Mouse (Mus musculus): ENCODE measurements around the gene Sorcs3.

Gene Sorcs3

DNA sequence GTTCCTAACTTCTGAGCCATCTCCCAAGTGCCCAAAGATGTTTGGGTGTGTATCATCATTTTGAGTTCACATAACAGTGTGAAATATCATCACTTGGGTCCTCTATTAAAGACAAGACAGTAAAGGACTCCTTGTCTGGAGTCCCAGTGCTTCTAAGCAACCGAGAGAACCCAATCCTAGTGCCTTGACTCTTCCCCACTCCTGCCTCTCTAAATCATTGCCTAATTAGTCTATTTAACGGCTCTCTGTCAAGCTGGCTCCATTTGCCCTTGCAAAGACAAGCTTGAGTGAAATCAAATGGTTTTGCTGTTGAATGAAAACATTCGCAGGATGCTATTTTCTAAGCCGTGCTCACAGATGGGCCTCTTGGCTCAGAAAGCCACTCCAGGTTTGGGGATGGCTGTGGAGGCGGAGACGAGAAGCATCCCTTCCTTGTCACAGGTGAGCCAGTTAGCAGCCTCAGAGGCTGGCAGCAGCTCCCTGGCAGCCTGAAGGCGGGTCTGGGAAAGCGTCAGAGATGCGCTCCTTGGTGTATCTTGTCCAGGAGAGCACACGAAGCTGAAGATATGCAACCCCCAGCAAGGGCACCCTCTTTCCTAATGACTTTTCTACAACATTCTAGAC lies 79.9 kb downstream of the Sorcs3 start:
- no peak for DNase-seq (ENCODE audit: low spot score)

DNA sequence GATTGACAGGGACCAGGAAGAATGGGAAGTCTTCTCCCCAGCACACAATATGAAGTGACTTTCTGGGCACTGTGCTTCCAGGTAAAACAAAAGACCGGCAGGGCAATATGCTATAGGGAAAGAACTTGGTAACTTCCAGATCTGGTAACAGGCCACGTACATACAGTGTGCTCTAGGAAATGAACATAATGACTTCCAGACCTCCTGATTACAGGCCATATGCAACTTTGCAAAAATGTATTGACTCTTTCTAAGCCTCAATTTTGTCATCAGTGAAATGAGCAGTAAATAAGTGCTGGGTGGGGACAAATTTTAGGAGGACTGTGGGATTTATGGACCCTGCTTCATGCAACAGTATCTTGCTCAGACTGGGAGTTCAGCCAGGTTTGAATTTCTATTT lies 88.4 kb downstream of the Sorcs3 start:
- DNase-seq (ENCODE audit: low spot score): no peak

DNA sequence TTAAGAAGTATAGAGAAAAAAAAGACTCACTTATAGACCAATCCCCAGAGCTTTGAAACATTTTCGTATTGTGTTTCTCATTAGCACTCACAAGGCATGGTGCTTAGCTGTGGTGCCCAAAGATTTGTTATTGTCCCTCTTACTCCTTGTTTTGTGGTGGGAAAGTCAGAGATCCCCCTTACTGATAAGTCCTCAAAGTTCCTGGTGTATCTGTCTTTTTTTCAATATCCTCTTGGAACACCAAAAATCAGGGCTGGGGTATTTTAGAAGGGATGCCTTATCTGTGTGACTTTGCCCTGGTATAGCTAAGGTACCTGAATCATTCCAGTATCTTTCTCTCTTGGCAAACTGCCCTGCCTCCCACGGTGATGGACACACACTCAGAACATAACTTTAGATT lies 92.6 kb downstream of the Sorcs3 start:
- no peak for DNase-seq (ENCODE audit: low spot score)

DNA sequence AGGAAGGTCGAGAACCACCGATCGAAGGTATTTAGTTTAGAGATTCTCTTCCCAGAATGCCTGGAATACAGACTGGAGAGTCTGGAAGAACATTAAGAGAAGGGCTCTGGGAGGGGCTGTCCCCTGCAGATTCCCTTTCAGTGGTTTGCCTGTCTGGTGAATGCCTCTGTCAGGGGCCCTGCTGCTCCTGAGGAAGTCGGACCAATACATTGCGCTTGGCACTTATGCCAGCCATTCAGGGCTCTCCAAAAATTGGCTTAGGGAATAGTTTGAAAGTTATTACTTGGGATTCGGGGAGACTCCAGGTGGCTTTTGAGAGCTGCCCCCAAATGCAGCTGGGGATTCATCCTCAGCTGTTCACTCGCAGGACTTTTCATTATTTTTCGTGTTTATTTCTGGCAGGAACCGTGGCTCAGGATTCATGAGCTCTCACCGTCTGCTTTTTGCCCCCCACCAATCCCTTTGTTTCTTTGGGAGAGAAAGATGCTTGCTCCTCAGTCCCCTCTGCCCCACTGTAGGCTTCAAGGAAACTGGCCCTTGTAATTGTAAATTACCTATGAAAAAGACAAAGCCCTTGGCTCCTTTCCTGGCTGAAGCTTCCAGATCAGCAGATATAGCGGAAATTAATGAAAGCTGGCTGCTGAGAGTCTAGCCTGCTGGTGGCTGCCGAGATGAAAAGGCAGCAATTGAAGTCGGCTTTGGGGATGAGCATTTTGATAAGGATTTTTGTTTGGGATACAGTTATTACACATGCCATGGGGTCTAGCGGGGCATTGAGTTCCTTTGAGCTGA lies 94.8 kb downstream of the Sorcs3 start:
- DNase-seq (ENCODE audit: low spot score): no peak

DNA sequence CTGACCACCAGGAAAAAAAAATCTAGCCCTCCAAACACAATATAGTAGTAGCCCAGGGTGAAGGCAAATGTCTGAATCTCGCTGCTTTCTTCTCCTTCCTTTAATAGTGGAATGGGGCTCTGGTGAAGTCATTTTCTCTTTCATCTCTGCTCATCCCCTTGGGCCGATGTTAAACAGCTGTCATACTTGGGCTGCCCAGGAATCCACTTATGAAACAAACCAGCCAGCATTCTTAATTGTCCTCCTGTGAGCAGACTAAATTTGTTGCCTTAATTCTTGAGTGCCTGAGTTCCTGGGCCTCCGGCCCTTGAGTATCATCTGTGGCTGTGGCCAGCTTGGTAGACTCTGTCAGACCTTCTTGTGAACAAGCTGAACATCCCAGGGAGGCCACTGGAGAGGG lies 95.5 kb downstream of the Sorcs3 start:
- DNase-seq (ENCODE audit: low spot score): no peak

DNA sequence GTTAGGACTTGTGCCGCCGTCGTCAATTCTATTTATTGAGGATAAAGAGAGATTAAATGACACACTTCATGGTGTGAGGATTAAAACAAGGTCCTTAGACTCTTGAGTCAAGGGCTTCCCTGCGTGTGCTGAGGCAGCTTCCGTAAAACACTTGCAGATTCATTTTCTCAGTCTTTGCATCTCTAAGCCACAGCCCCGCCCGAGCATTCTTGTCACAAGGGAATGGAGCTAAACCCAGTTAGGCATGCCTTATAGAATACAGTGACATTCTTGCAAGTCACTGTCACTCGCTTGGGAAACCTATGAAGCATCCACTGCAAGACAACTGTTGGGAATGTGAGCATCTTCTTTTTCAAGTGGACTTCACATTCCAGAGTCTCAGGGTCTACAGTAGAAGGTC lies 102.5 kb downstream of the Sorcs3 start:
- DNase-seq (ENCODE audit: low spot score): no peak

DNA sequence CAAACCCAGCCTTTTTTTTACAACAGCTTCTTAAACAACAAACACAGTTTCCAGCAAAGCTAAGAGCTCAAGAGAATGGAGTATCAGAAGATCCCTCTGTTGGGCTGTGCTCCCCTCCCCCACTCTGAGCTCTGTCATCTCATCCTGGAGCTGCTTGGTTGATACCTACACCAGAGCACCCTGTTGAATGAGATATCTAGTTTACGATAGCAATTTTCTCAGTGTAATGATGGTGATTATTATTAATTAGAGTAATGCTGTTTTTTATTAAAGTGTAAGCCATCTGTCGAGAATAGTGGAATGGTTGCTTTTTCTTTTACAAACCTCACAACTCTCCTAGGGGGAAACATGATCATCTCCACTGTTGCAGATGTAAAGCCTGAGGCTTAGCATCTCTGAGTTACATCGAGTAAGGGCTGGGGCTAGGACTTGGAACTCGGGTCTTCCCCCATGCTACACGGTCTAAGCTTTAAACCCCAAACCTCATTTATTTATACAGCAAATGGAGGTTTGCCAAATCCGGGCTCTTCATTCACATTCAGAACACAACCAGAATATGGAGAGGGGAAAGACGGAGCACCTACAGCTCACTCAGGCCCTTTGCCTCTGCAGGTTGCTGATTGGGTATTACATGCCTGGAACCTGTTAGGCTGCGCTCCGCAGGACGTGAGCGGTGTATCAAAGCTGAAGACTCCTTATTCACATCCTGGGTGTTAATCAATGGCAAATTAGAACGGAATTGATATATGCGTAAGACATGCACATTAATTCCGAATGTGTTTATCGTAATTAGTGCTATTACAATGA lies 103.9 kb downstream of the Sorcs3 start:
- DNase-seq (ENCODE audit: low spot score): no peak

DNA sequence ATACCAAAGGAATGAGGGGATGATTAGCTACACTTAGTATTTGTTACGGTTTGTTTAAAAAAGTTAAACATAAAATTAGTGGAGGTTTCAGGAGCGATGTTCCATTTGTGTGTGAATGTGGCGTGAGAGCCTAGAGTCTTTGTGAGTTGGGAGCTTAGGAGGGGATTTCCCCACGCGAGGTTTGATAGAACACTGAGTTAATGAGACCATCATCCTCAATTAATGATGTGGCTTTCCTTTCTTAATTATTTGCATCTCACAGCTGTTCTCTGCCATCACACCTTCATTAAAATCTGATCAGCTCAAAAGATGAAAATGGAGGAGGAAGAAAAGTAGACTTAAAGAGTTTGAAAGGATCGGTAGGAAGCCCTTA lies 104.5 kb downstream of the Sorcs3 start:
- no peak for DNase-seq (ENCODE audit: low spot score)

DNA sequence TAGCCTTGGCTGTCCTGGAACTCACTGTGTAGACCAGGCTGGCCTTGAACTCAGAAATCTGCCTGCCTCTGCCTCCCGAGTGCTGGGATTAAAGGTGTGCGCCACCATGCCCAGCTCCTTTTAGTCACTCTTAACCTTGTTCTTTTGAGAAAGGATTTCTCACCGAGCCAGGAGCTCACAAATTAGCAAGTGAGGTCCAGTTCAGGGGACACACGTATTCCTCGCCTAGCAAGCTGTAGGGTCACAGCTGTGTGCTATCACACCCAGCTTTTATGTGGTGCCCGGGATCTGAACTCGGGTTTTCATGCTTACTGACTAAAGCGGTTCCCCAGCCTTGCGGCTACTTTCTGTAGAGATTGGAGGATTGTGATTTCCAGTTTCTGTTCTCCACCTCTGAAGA lies 108.0 kb downstream of the Sorcs3 start:
- no peak for DNase-seq (ENCODE audit: low spot score)

DNA sequence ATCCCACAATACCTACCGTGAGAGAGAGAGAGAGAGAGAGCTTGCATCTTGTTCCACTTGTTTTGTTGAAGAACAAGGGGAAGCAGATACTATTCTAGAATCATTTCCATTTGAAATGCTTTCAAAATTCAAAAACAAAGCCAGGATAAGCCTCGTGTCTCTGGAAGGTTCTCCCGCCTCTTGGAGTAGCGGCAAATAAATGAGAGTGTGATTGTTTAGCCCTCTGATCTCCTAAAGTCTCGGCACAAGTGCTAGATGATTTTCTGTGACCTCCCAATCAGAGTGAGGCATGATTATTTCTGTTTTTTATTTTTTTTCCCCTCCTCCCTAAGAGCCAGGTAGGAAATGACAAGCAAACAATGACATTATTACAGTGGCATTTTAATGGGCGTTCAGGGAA lies 121.3 kb downstream of the Sorcs3 start:
- DNase-seq (ENCODE audit: low spot score): no peak

DNA sequence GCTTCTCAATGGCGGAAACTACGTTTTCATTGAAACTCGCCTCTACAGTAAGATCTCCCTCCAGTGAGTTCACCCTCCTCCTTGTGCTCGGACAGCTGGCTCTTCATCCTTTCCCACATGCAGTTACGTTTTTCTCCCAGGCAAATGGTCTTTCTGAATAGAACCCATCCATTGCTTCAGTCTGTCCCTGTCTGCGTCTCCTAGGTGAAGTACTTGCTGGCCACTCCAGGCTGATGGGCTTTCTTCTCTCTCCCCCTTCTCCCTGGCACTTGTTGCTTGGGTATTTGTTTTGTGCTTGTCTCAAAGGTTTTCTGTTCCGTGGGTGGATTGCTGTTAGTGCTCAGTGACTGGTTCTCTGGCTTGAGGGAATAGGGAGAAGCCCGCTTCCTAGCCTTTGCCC lies 122.3 kb downstream of the Sorcs3 start:
- DNase-seq (ENCODE audit: low spot score): no peak

DNA sequence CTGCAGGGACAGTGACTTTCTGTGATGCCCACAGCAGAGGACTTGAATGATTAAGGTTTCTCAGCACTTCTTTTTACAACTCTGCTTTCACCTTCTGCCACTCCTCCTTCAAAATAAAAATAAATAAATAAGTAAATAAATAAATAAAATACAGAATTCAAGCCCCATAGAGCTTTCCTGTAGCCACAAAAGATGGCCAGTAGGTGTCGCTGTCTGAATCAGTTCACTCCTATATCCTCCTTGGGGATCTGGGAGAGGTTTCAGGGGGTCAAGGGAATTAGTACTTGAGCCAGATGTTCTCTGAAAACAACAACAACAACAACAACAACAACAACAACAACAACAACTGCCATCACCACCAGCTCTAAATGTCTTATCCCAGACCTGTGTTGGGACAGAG lies 125.8 kb downstream of the Sorcs3 start:
- DNase-seq (ENCODE audit: low spot score): peak; percentile 47

DNA sequence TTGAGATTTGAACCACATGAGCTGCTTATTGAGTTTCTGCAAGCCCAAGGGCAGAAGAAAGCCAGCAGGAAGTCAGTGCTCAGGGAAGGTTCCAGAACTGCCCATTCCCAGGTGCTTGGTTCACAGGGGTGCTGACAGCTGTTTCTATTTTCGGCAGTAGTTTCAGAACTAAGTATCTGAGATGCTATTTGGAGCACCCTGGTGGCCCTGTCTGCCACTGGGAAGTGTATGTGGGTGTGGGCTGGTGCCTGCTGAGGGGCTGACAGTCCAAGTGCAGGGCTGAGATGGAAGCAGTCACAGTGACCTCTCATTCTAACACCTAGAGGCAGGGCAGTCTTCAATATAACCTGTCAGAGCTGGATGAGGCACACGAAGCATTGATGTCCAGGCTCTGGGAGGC lies 127.3 kb downstream of the Sorcs3 start:
- DNase-seq (ENCODE audit: low spot score): no peak

DNA sequence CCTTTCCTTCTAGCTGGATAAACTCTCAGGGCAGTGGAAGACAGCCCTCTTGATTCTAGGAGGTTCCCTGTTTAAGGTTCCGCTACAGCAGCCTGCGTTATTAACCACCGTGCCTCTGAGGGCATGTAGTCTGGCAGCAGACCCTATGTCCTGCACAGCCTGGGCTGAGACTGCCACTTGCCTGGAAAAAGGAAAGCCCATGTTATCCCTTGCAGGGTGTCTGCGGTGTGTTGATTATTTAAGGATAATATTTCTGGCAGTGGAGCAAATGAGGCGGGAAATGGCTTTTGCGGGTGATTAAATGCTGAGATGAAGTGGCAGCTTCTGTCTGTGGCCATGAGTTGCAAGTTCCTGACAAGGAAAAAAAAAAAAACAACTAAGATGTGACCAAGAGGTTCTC lies 131.6 kb downstream of the Sorcs3 start:
- no peak for DNase-seq (ENCODE audit: low spot score)

DNA sequence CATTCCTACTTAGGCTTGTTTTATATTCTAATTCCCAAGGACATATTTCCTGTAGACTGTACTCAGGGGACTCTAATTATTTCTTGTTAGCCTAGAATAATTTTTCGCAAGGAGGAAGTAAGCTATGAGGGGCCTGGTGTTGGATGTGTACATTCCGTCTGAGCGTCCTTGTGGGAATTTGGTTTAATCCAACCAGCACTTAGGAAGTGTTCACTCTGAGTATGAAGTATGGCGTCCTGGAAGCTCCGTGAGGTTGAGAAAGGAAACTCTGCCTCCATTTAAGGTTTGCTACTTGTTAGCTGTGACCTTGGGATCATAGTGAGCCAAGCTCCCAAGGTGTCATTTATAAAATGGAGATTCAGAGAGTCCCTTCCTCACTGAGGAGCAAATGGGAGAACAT lies 132.3 kb downstream of the Sorcs3 start:
- no peak for DNase-seq (ENCODE audit: low spot score)

DNA sequence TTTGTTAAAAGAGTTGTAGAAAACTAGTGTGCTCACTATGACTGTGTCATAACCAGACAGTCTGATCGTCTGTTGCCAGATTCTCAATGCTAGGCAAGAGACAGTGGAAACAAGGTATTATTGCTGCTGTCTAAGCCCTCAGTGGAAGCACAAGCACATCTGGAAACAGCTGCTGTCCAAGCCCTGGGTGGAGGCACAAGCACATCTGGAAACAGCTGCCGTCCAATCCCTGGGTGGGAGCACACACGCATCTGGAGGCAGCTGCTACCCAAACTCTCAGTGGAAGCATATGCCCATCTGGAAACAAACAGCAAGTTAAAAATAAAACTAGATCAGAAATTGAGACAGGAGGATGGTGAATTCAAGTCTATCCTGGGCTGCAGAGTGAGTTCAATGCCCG lies 136.9 kb downstream of the Sorcs3 start:
- DNase-seq (ENCODE audit: low spot score): no peak

DNA sequence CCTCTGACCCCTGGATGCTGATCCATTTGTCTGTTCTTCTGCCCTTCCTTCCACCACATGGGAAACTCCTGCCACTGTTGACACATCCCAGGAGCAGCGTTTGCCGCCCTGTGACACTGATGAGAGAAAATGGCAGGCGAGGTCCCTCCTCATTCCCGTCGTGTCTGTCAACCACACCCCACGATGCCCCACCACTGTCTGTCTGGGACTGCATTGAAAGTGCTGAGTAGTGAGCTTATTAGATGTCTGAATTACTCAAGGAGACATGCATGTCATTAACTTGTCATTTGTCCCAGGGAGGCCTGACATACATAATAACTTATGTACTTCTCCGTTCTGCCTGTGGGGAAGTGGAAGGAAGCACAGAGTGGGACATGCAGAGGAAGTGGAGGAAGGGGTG lies 137.6 kb downstream of the Sorcs3 start:
- DNase-seq (ENCODE audit: low spot score): peak; percentile 16

DNA sequence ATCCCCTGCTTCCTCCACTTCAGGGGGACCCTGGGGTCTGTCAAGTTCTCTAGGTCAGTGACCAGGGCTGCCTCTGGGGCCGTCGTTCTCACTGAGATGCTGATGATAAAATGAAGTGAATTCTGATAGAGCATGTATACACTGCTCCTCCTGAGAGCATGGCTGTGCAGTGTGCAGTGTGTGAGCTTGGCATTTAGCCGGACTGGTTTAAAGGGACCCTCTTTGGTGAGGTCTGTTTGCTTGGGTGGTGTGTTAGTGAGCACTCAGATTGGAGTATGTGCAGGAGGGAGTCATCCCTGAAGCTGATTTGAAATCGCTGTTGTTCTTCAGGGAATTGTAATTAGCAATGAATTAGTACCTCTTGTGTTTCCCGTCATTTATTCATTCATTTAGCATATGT lies 141.3 kb downstream of the Sorcs3 start:
- DNase-seq (ENCODE audit: low spot score): no peak

DNA sequence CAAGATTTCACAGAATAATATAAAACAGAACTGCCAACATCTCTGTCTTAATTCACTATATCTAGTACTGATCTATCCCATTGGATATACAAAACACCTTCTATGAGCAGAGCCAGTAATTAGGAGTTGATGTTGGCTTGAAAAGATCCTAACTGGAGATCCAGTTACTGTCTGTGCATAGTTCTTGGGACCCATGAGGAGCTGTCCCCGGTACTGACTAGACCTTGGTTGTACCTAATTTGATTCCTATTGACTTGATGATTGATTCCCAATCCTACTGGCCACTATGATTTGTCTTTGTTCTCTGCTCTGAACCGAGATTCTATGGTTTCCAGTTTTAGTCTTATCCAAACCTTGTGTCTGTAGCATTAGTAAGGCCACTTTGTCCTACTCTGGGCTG lies 151.0 kb downstream of the Sorcs3 start:
- peak; percentile 43 for DNase-seq (ENCODE audit: low spot score)

DNA sequence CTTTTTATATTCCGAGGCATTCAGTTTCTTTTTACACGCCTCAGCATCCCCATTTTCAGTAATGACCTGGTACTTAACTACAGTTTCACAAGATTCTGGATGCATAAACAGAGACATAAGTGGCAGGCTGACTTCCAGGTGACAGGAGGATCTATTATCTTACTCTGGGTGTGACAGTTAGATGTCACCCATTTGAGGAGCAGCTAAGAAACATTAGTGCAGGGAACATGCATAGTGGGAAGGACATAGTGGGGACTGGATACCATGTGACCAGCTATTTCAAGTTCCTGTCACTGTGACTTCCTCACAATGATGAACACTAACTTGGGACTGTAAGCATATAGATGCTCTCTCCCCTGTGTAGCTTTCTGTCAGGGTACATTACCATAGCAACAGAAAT lies 156.3 kb downstream of the Sorcs3 start:
- no peak for DNase-seq (ENCODE audit: low spot score)

DNA sequence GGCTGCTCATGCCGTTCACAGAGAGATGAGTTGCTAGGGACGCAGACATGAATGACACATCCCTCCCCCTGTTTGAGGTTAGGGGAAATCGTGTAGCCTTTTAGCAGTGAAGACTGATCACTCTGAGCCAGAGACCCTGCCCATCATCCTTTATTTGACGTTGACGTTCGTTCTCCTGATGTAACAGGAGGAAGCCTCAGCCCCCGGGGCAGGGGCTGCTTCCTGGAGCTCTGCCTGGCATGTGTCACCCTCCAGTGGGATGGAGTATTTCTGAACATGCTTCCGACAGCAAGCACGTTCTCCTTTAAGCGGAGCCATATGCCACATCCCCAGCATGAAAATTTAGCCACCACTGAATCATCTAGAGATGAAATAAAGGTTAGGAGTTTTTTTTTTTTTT lies 162.2 kb downstream of the Sorcs3 start:
- DNase-seq (ENCODE audit: low spot score): peak; percentile 10

DNA sequence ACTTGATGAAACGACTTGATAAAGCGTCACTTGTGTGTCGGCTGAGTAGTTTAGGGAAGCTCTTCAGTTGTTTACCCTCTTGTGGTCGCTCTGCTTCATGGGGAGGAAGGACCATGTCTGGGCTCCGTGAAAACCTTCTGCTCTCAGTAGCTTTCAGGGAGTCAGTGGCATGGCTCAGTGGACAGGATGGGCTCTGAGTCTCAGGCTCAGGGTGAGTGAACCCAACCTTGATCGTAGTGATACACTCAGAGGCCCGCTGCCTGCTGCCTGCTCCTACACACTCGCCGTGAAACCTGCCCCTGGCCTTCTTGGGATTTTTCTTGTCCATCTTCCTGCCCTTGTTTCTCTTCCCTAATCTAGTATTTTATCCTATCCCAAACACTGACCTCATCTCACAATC lies 166.0 kb downstream of the Sorcs3 start:
- DNase-seq (ENCODE audit: low spot score): no peak

DNA sequence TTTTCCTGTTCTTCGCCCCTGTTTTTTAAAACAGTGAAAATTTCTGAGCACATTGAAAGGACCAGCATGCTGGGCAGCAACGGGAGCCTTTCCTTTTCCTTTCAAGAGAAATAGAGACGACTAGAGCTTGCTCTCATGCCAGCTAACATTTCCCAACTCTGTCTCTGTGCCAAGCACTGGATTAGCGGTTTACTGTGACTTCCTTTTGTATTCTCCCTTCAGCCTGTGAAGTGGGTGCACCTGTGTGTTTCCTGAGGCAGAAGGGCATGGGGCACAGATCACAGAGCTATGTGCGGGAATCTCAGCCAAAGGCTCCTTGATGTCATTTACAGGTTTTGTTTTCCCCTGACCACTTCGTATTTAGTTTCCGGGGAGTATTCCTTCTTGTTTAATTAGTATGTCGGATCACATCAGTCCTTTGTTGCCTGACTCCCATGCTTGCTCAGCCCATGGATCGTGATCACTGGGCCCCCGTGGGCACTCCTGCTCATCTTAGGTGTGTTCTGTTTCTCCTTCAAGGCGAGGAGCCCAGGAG lies 172.2 kb downstream of the Sorcs3 start:
- DNase-seq (ENCODE audit: low spot score): no peak

Measured in embryo, embryonic 10.5 days (tissue).